Mouse (Mus musculus) limb, embryonic 14.5 days (tissue): ENCODE data around the gene Olfr482. TPM values are rescaled to one million over a fixed set of nuclear protein-coding genes. Genes with fewer than 3 reads are reported as not detected.

Source experiments
- ATAC-seq: fragments of 200-750 bp; cut with Nextera tagmentation; 2 replicates; pipeline ENCODE4 v1.8.0; 2017; ENCODE audit warnings: low read depth, moderate number of reproducible peaks, moderate TSS enrichment; ENCODE audit not compliant: low FRiP score
- DNase-seq: peaks from one replicate; pipeline ENCODE4 v3.0.0-alpha.2; 2015; ENCODE audit warnings: low spot score
- H3K27ac ChIP-seq: fragments of 300-500 bp; sonication (generic); replicated peaks from 2 replicates; pipeline ENCODE4 v1.5.1; 2014; ENCODE audit warnings: low read depth, mild to moderate bottlenecking, low read length, moderate library complexity, mixed read lengths
- H3K27me3 ChIP-seq: fragments of 300-500 bp; sonication (generic); 2 replicates; pipeline ENCODE4 v1.6.1; 2014; ENCODE audit warnings: low read length, mixed read lengths; ENCODE audit not compliant: control insufficient read depth, insufficient read depth
- H3K36me3 ChIP-seq: fragments of 300-500 bp; sonication (generic); 2 replicates; pipeline ENCODE4 v1.6.1; 2014; ENCODE audit warnings: mild to moderate bottlenecking, low read length, moderate library complexity, mixed read lengths; ENCODE audit not compliant: control insufficient read depth, insufficient read depth
- H3K4me1 ChIP-seq: fragments of 300-500 bp; sonication (generic); 2 replicates; pipeline ENCODE4 v1.6.1; 2014; ENCODE audit warnings: antibody characterized with exemption, low read length, mixed read lengths; ENCODE audit not compliant: control insufficient read depth, insufficient read depth
- H3K4me2 ChIP-seq: fragments of 300-500 bp; sonication (generic); replicated peaks from 2 replicates; pipeline ENCODE4 v1.6.1; 2014; ENCODE audit warnings: low read depth, mild to moderate bottlenecking, low read length, moderate library complexity; ENCODE audit not compliant: severe bottlenecking
- H3K4me3 ChIP-seq: fragments of 300-500 bp; sonication (generic); replicated peaks from 2 replicates; pipeline ENCODE4 v1.5.1; 2014; ENCODE audit warnings: low read length
- H3K9ac ChIP-seq: fragments of 300-500 bp; sonication (generic); 2 replicates; pipeline ENCODE4 v1.6.1; 2014; ENCODE audit warnings: mild to moderate bottlenecking, low read depth, low read length, moderate library complexity; ENCODE audit not compliant: severe bottlenecking
- H3K9me3 ChIP-seq: fragments of 300-500 bp; sonication (generic); 2 replicates; pipeline ENCODE4 v1.6.1; 2016; ENCODE audit warnings: low read length; ENCODE audit not compliant: control insufficient read depth
- POLR2A ChIP-seq: fragments of 200-500 bp; IDR thresholded peaks from 2 replicates; pipeline ENCODE4 v1.8.0; 2012; ENCODE audit warnings: inconsistent platforms, mild to moderate bottlenecking, moderate library complexity, borderline replicate concordance; ENCODE audit not compliant: insufficient read depth, insufficient read length; ENCODE audit errors: extremely low read depth
- WGBS: fragments of 180-500 bp; shearing (Covaris S2); extraction: QIAGEN DNeasy Blood & Tissue Kit; methylation state at CpG from one replicate; pipeline ENCODE4 v1.1.7; 2014; 5-methylcytosine and 5-hydroxymethylcytosine counted together
- polyA plus RNA-seq, 2 experiments: library from polyadenylated mRNA; depleted of rRNA in 1 of 2; stranded (reverse) in 1 of 2; unstranded in 1 of 2; fragments of >200 nt; fragmentation: Nextera tagmentation in 1 of 2; extraction: Ambion mirVana in 1 of 2; gene quantifications; 2 replicates each; pipeline versions ENCODE4 v1.2.1 to v1.2.3; 2012 to 2014

Olfr482 gene
- polyA plus RNA-seq, 2 experiments: not detected

- Histone ChIP-seq H3K36me3 (no peaks in the 10 kb centered on the region), H3K9me3 (no peaks in the 10 kb centered on the region), H3K4me2 (no peak within 1 kb of the TSS), H3K9ac (no peak within 1 kb of the TSS), H3K27ac (no peak within 1 kb of the TSS), H3K27me3 (no peaks in the 10 kb centered on the region), H3K4me3 (no peak within 1 kb of the TSS), H3K4me1 (no peaks in the 10 kb centered on the region)
- no peak for TF ChIP-seq POLR2A
- no peak for ATAC-seq
- 80% methylated on average over 1 of the region's 1 CpGs for WGBS
- no peak for DNase-seq
These were observed 30.1 kb downstream of the Olfr482 start, which contains the start of gene Olfr480 for GRCm38 (mm10) chr7:108067246-108067645. TSS of gene Olfr480 (minus strand) at chr7:108067346.

GRCm38 (mm10) chr7:108050393-108050792 lies 47.0 kb downstream of the Olfr482 start, which contains the start of gene Olfr479:
TSS of gene Olfr479 (plus strand) at chr7:108050693.
- no peaks in the 10 kb centered on the region for H3K27me3 ChIP-seq
- no peak for DNase-seq
- TF ChIP-seq POLR2A: no peak
- no peak within 1 kb of the TSS for H3K9ac ChIP-seq
- H3K4me1 ChIP-seq: no peaks in the 10 kb centered on the region
- WGBS: 86% methylated on average over 2 of the region's 2 CpGs
- no peak within 1 kb of the TSS for H3K4me2 ChIP-seq
- no peaks in the 10 kb centered on the region for H3K9me3 ChIP-seq
- H3K27ac ChIP-seq: no peak within 1 kb of the TSS
- H3K36me3 ChIP-seq: no peaks in the 10 kb centered on the region
- no peak within 1 kb of the TSS for H3K4me3 ChIP-seq
- ATAC-seq: no peak

Other genes starting within 250 kb of the Olfr482 start
- not detected in 2 replicates for gene Olfr472, start 199.7 kb downstream of the Olfr482 start, polyA plus RNA-seq (2012; rRNA removed)
- not detected in 2 replicates for gene Olfr472, start 199.7 kb downstream of the Olfr482 start, polyA plus RNA-seq (2014; fragmentation: Nextera tagmentation; extraction: Ambion mirVana)
- not detected in 2 replicates for gene Olfr473, start 167.1 kb downstream of the Olfr482 start, polyA plus RNA-seq (2012; rRNA removed)
- not detected in 2 replicates for gene Olfr473, start 167.1 kb downstream of the Olfr482 start, polyA plus RNA-seq (2014; fragmentation: Nextera tagmentation; extraction: Ambion mirVana)
- gene Olfr474, start 142.9 kb downstream of the Olfr482 start, polyA plus RNA-seq (2012; rRNA removed): not detected in 2 replicates
- not detected in 2 replicates for gene Olfr474, start 142.9 kb downstream of the Olfr482 start, polyA plus RNA-seq (2014; fragmentation: Nextera tagmentation; extraction: Ambion mirVana)
- gene Olfr476, start 132.8 kb downstream of the Olfr482 start, polyA plus RNA-seq (2012; rRNA removed): not detected in 2 replicates
- not detected in 2 replicates for gene Olfr476, start 132.8 kb downstream of the Olfr482 start, polyA plus RNA-seq (2014; fragmentation: Nextera tagmentation; extraction: Ambion mirVana)
- not detected in 2 replicates for gene Olfr477, start 110.9 kb downstream of the Olfr482 start, polyA plus RNA-seq (2012; rRNA removed)
- not detected in 2 replicates for gene Olfr477, start 110.9 kb downstream of the Olfr482 start, polyA plus RNA-seq (2014; fragmentation: Nextera tagmentation; extraction: Ambion mirVana)
- gene Olfr478, start 63.6 kb downstream of the Olfr482 start, polyA plus RNA-seq (2012; rRNA removed): not detected in 2 replicates
- not detected in 2 replicates for gene Olfr478, start 63.6 kb downstream of the Olfr482 start, polyA plus RNA-seq (2014; fragmentation: Nextera tagmentation; extraction: Ambion mirVana)
- gene Olfr479, start 46.9 kb downstream of the Olfr482 start, polyA plus RNA-seq (2012; rRNA removed): not detected in 2 replicates
- not detected in 2 replicates for gene Olfr479, start 46.9 kb downstream of the Olfr482 start, polyA plus RNA-seq (2014; fragmentation: Nextera tagmentation; extraction: Ambion mirVana)
- not detected in 2 replicates for gene Olfr480, start 30.2 kb downstream of the Olfr482 start, polyA plus RNA-seq (2012; rRNA removed)
- not detected in 2 replicates for gene Olfr480, start 30.2 kb downstream of the Olfr482 start, polyA plus RNA-seq (2014; fragmentation: Nextera tagmentation; extraction: Ambion mirVana)
- gene Olfr481, start 17.7 kb downstream of the Olfr482 start, polyA plus RNA-seq (2012; rRNA removed): not detected in 2 replicates
- gene Olfr481, start 17.7 kb downstream of the Olfr482 start, polyA plus RNA-seq (2014; fragmentation: Nextera tagmentation; extraction: Ambion mirVana): not detected in 2 replicates
- gene Olfr483, start 3.3 kb upstream of the Olfr482 start, polyA plus RNA-seq (2012; rRNA removed): not detected in 2 replicates
- gene Olfr483, start 3.3 kb upstream of the Olfr482 start, polyA plus RNA-seq (2014; fragmentation: Nextera tagmentation; extraction: Ambion mirVana): not detected in 2 replicates
- gene Olfr484, start 29.9 kb upstream of the Olfr482 start, polyA plus RNA-seq (2012; rRNA removed): not detected in 2 replicates
- gene Olfr484, start 29.9 kb upstream of the Olfr482 start, polyA plus RNA-seq (2014; fragmentation: Nextera tagmentation; extraction: Ambion mirVana): not detected in 2 replicates
- not detected in 2 replicates for gene Olfr485, start 62.3 kb upstream of the Olfr482 start, polyA plus RNA-seq (2012; rRNA removed)
- gene Olfr485, start 62.3 kb upstream of the Olfr482 start, polyA plus RNA-seq (2014; fragmentation: Nextera tagmentation; extraction: Ambion mirVana): not detected in 2 replicates
- not detected in 2 replicates for gene Olfr486, start 75.2 kb upstream of the Olfr482 start, polyA plus RNA-seq (2012; rRNA removed)
- not detected in 2 replicates for gene Olfr486, start 75.2 kb upstream of the Olfr482 start, polyA plus RNA-seq (2014; fragmentation: Nextera tagmentation; extraction: Ambion mirVana)
- not detected in 2 replicates for gene Olfr487, start 117.0 kb upstream of the Olfr482 start, polyA plus RNA-seq (2012; rRNA removed)
- not detected in 2 replicates for gene Olfr487, start 117.0 kb upstream of the Olfr482 start, polyA plus RNA-seq (2014; fragmentation: Nextera tagmentation; extraction: Ambion mirVana)
- 0.03 TPM in 1 of 2 replicates, not detected in the other for gene Olfr488, start 160.8 kb upstream of the Olfr482 start, polyA plus RNA-seq (2012; rRNA removed)
- not detected in 2 replicates for gene Olfr488, start 160.8 kb upstream of the Olfr482 start, polyA plus RNA-seq (2014; fragmentation: Nextera tagmentation; extraction: Ambion mirVana)
- gene Olfr490, start 191.3 kb upstream of the Olfr482 start, polyA plus RNA-seq (2012; rRNA removed): not detected in 2 replicates
- gene Olfr490, start 191.3 kb upstream of the Olfr482 start, polyA plus RNA-seq (2014; fragmentation: Nextera tagmentation; extraction: Ambion mirVana): not detected in 2 replicates
- gene Olfr491, start 215.9 kb upstream of the Olfr482 start, polyA plus RNA-seq (2012; rRNA removed): not detected in 2 replicates
- not detected in 2 replicates for gene Olfr491, start 215.9 kb upstream of the Olfr482 start, polyA plus RNA-seq (2014; fragmentation: Nextera tagmentation; extraction: Ambion mirVana)
- 0.37 and 0.48 TPM in 2 replicates for gene Olfr492, start 226.1 kb upstream of the Olfr482 start, polyA plus RNA-seq (2012; rRNA removed)
- 0.47 and 0.65 TPM in 2 replicates for gene Olfr492, start 226.1 kb upstream of the Olfr482 start, polyA plus RNA-seq (2014; fragmentation: Nextera tagmentation; extraction: Ambion mirVana)
- not detected in 2 replicates for gene Olfr493, start 249.4 kb upstream of the Olfr482 start, polyA plus RNA-seq (2012; rRNA removed)
- gene Olfr493, start 249.4 kb upstream of the Olfr482 start, polyA plus RNA-seq (2014; fragmentation: Nextera tagmentation; extraction: Ambion mirVana): not detected in 2 replicates